Mouse (Mus musculus) hindbrain, embryonic 13.5 days (tissue): ENCODE data around the gene 6430548M08Rik. TPM values are rescaled to one million over a fixed set of nuclear protein-coding genes. Genes with fewer than 3 reads are reported as not detected.
A peak's percentile ranks its signal among the peaks of the same experiment; 100 is the strongest.

Experiments used
- ATAC-seq: fragments of 200-750 bp; cut with Nextera tagmentation; 2 replicates; pipeline ENCODE4 v1.8.0; 2017; ENCODE audit warnings: moderate TSS enrichment; ENCODE audit not compliant: low FRiP score
- H3K27ac ChIP-seq: fragments of 300-500 bp; sonication (generic); 2 replicates; pipeline ENCODE4 v1.5.1; 2015; ENCODE audit warnings: inconsistent platforms, mild to moderate bottlenecking, moderate library complexity
- H3K27me3 ChIP-seq: fragments of 300-500 bp; sonication (generic); 2 replicates; pipeline ENCODE4 v1.6.1; 2015; ENCODE audit warnings: mild to moderate bottlenecking, inconsistent platforms
- H3K36me3 ChIP-seq: fragments of 300-500 bp; sonication (generic); 2 replicates; pipeline ENCODE4 v1.6.1; 2015; ENCODE audit warnings: mild to moderate bottlenecking, inconsistent platforms
- H3K4me1 ChIP-seq: fragments of 300-500 bp; sonication (generic); replicated peaks from 2 replicates; pipeline ENCODE4 v1.6.1; 2015; ENCODE audit warnings: inconsistent platforms
- H3K4me2 ChIP-seq: fragments of 300-500 bp; sonication (generic); 2 replicates; pipeline ENCODE4 v1.6.1; 2015; ENCODE audit warnings: inconsistent platforms, mild to moderate bottlenecking, moderate library complexity
- H3K4me3 ChIP-seq: fragments of 300-500 bp; sonication (generic); 2 replicates; pipeline ENCODE4 v1.5.1; 2015; ENCODE audit warnings: mild to moderate bottlenecking, inconsistent platforms
- H3K9ac ChIP-seq: fragments of 300-500 bp; sonication (generic); 2 replicates; pipeline ENCODE4 v1.6.1; 2015; ENCODE audit warnings: mild to moderate bottlenecking, inconsistent platforms
- H3K9me3 ChIP-seq: fragments of 300-500 bp; sonication (generic); 2 replicates; pipeline ENCODE4 v1.6.1; 2016; ENCODE audit warnings: inconsistent platforms
- WGBS: fragments of 180-500 bp; shearing (Covaris S2); methylation state at CpG from one replicate; pipeline ENCODE4 v1.1.7; 2015; 5-methylcytosine and 5-hydroxymethylcytosine counted together
- polyA plus RNA-seq: library from polyadenylated mRNA; unstranded; fragments of >200 nt; fragmentation: Nextera tagmentation; extraction: Ambion mirVana; gene quantifications from 2 replicates; pipeline ENCODE4 v1.2.1, GENCODE M21; 2015

The 6430548M08Rik gene
- polyA plus RNA-seq, result 23.2 and 24.8 TPM in 2 replicates

- Histone ChIP-seq H3K27ac (peak within 1 kb of the TSS; percentile 89), H3K9me3 (no peaks in the 10 kb centered on the region), H3K9ac (peak within 1 kb of the TSS; percentile 87), H3K36me3 (no peaks in the 10 kb centered on the region), H3K4me3 (peak within 1 kb of the TSS; percentile 74), H3K4me1 (peaks cover 17% of the 10 kb centered on the region), H3K27me3 (peaks cover 32% of the 10 kb centered on the region), H3K4me2 (peak within 1 kb of the TSS; percentile 73)
- ATAC-seq, result peak; percentile 94
- under 1% methylated on average over 52 of the region's 61 CpGs for WGBS
Measured at GRCm38 (mm10) chr8:120113758-120114255, at the start of gene 6430548M08Rik. 6430548M08Rik (plus strand) TSS chr8:120114152.

- ATAC-seq, result no peak
- no peaks in the 10 kb centered on the region for H3K9me3 ChIP-seq
- H3K36me3 ChIP-seq, result no peaks in the 10 kb centered on the region
- 0 out of 2 replicates have a peak, but pooled peaks cover 6% of the 10 kb centered on the region for H3K4me1 ChIP-seq
- H3K9ac ChIP-seq, result no peak overlapping the region
- no peak overlapping the region for H3K4me3 ChIP-seq
- H3K27ac ChIP-seq, result no peak overlapping the region
- no peak overlapping the region for H3K4me2 ChIP-seq
- H3K27me3 ChIP-seq, result no peaks in the 10 kb centered on the region
- WGBS, result 96% methylated on average over 8 of the region's 8 CpGs
Measured at GRCm38 (mm10) chr8:120065611-120066010, 48.3 kb upstream of the 6430548M08Rik start.

GRCm38 (mm10) chr8:120066226-120066625 lies 47.7 kb upstream of the 6430548M08Rik start:
- H3K9ac ChIP-seq, result no peak overlapping the region
- H3K36me3 ChIP-seq, result no peaks in the 10 kb centered on the region
- no peaks in the 10 kb centered on the region for H3K9me3 ChIP-seq
- H3K27ac ChIP-seq, result no peak overlapping the region
- no peak overlapping the region for H3K4me2 ChIP-seq
- ATAC-seq, result no peak
- WGBS, result 93% methylated on average over 4 of the region's 4 CpGs
- no peaks in the 10 kb centered on the region for H3K27me3 ChIP-seq
- H3K4me1 ChIP-seq, result 0 out of 2 replicates have a peak, but pooled peaks cover 6% of the 10 kb centered on the region
- no peak overlapping the region for H3K4me3 ChIP-seq

GRCm38 (mm10) chr8:120067936-120068668 lies 45.9 kb upstream of the 6430548M08Rik start:
- Histone ChIP-seq H3K36me3 (no peaks in the 10 kb centered on the region), H3K27ac (no peak overlapping the region), H3K4me2 (no peak overlapping the region), H3K9me3 (no peaks in the 10 kb centered on the region), H3K4me1 (0 out of 2 replicates have a peak, but pooled peaks cover 6% of the 10 kb centered on the region), H3K9ac (no peak overlapping the region), H3K4me3 (no peak overlapping the region), H3K27me3 (no peaks in the 10 kb centered on the region)
- no peak for ATAC-seq
- 60% methylated on average over 19 of the region's 19 CpGs for WGBS

GRCm38 (mm10) chr8:120071684-120072083 lies 42.3 kb upstream of the 6430548M08Rik start:
- H3K27ac ChIP-seq, result no peak overlapping the region
- peaks cover 14% of the 10 kb centered on the region; the same call in 1 of the 2 replicates for H3K4me1 ChIP-seq
- H3K9ac ChIP-seq, result no peak overlapping the region
- H3K9me3 ChIP-seq, result no peaks in the 10 kb centered on the region
- H3K27me3 ChIP-seq, result 0 out of 2 replicates have a peak, but pooled peaks cover 2% of the 10 kb centered on the region
- no peak overlapping the region for H3K4me3 ChIP-seq
- WGBS, result 28% methylated on average over 4 of the region's 4 CpGs
- no peaks in the 10 kb centered on the region for H3K36me3 ChIP-seq
- H3K4me2 ChIP-seq, result no peak overlapping the region
- peak; percentile 71 for ATAC-seq

- Histone ChIP-seq H3K4me2 (no peak overlapping the region), H3K4me1 (peaks cover 14% of the 10 kb centered on the region; the same call in 1 of the 2 replicates), H3K36me3 (no peaks in the 10 kb centered on the region), H3K4me3 (no peak overlapping the region), H3K9me3 (no peaks in the 10 kb centered on the region), H3K27ac (no peak overlapping the region), H3K9ac (no peak overlapping the region), H3K27me3 (0 out of 2 replicates have a peak, but pooled peaks cover 2% of the 10 kb centered on the region)
- ATAC-seq, result no peak
- WGBS, result 60% methylated on average over 9 of the region's 9 CpGs
Measured at GRCm38 (mm10) chr8:120072259-120072658, 41.7 kb upstream of the 6430548M08Rik start.

- Histone ChIP-seq H3K4me3 (no peak overlapping the region), H3K4me1 (peaks cover 14% of the 10 kb centered on the region; the same call in 1 of the 2 replicates), H3K9me3 (no peaks in the 10 kb centered on the region), H3K27me3 (0 out of 2 replicates have a peak, but pooled peaks cover 2% of the 10 kb centered on the region), H3K27ac (no peak overlapping the region), H3K4me2 (no peak overlapping the region), H3K36me3 (no peaks in the 10 kb centered on the region), H3K9ac (no peak overlapping the region)
- WGBS, result 78% methylated on average over 8 of the region's 8 CpGs
- no peak for ATAC-seq
Measured at GRCm38 (mm10) chr8:120072827-120073226, 41.1 kb upstream of the 6430548M08Rik start.

- Histone ChIP-seq H3K4me3 (no peak overlapping the region), H3K27ac (no peak overlapping the region), H3K4me1 (peaks cover 8% of the 10 kb centered on the region; the same call in 1 of the 2 replicates), H3K27me3 (0 out of 2 replicates have a peak, but pooled peaks cover 2% of the 10 kb centered on the region), H3K9ac (no peak overlapping the region), H3K4me2 (no peak overlapping the region), H3K36me3 (no peaks in the 10 kb centered on the region), H3K9me3 (no peaks in the 10 kb centered on the region)
- 81% methylated on average over 6 of the region's 6 CpGs for WGBS
- ATAC-seq, result no peak
Measured at GRCm38 (mm10) chr8:120074516-120074915, 39.4 kb upstream of the 6430548M08Rik start.

GRCm38 (mm10) chr8:120075347-120075746 lies 38.6 kb upstream of the 6430548M08Rik start:
- Histone ChIP-seq H3K4me2 (no peak overlapping the region), H3K9me3 (no peaks in the 10 kb centered on the region), H3K9ac (peak overlapping the region; percentile 51; the same call in 1 of the 2 replicates), H3K27me3 (0 out of 2 replicates have a peak, but pooled peaks cover 2% of the 10 kb centered on the region), H3K4me3 (no peak overlapping the region), H3K27ac (no peak overlapping the region), H3K36me3 (peaks cover 8% of the 10 kb centered on the region; the same call in 1 of the 2 replicates), H3K4me1 (peaks cover 8% of the 10 kb centered on the region; the same call in 1 of the 2 replicates)
- 49% methylated on average over 6 of the region's 6 CpGs for WGBS
- ATAC-seq, result no peak

GRCm38 (mm10) chr8:120078080-120078479 lies 35.9 kb upstream of the 6430548M08Rik start:
- no peak for ATAC-seq
- Histone ChIP-seq H3K9ac (no peak overlapping the region), H3K36me3 (peaks cover 35% of the 10 kb centered on the region), H3K27me3 (0 out of 2 replicates have a peak, but pooled peaks cover 2% of the 10 kb centered on the region), H3K9me3 (no peaks in the 10 kb centered on the region), H3K4me2 (no peak overlapping the region), H3K4me1 (peaks cover 8% of the 10 kb centered on the region; the same call in 1 of the 2 replicates), H3K27ac (no peak overlapping the region), H3K4me3 (no peak overlapping the region)
- WGBS, result 20% methylated on average over 10 of the region's 10 CpGs

- Histone ChIP-seq H3K27me3 (no peaks in the 10 kb centered on the region), H3K27ac (no peak overlapping the region), H3K9ac (no peak overlapping the region), H3K4me2 (no peak overlapping the region), H3K36me3 (peaks cover 44% of the 10 kb centered on the region), H3K4me1 (peaks cover 8% of the 10 kb centered on the region; the same call in 1 of the 2 replicates), H3K9me3 (no peaks in the 10 kb centered on the region), H3K4me3 (no peak overlapping the region)
- WGBS, result 59% methylated on average over 5 of the region's 5 CpGs
- no peak for ATAC-seq
Measured at GRCm38 (mm10) chr8:120079361-120079760, 34.6 kb upstream of the 6430548M08Rik start.

GRCm38 (mm10) chr8:120083261-120083660 lies 30.7 kb upstream of the 6430548M08Rik start:
- H3K9ac ChIP-seq, result no peak overlapping the region
- 95% methylated on average over 8 of the region's 8 CpGs for WGBS
- no peaks in the 10 kb centered on the region for H3K4me1 ChIP-seq
- H3K4me3 ChIP-seq, result no peak overlapping the region
- no peak overlapping the region for H3K4me2 ChIP-seq
- H3K36me3 ChIP-seq, result peaks cover 81% of the 10 kb centered on the region
- H3K9me3 ChIP-seq, result no peaks in the 10 kb centered on the region
- no peaks in the 10 kb centered on the region for H3K27me3 ChIP-seq
- ATAC-seq, result no peak
- no peak overlapping the region for H3K27ac ChIP-seq
